Mouse (Mus musculus) layer of hippocampus, postnatal 10 days (tissue): ENCODE results near the gene Pate4. TPM values are rescaled to one million over a fixed set of nuclear protein-coding genes. Genes with fewer than 3 reads are reported as not detected.
"Not testable (repeated sequence)": the region's sequence is repeated elsewhere in the genome, so short reads cannot be mapped to it uniquely, and the experiment has no call there.

Experiments
- DNase-seq, 2 experiments: peaks; one replicate each; pipeline ENCODE4 v3.0.0; 2021; ENCODE audit warnings: low spot score in 2 of 2
- long read RNA-seq: library from polyadenylated mRNA; stranded (forward); transcript quantifications from one replicate; pipeline ENCODE4 v2.0.0, GENCODE M21; 2023
- total RNA-seq, 2 experiments: library from RNA; stranded (reverse); gene quantifications; 2 replicates each; pipeline ENCODE4 v1.2.3; 2021

Gene Pate4
- total RNA-seq, result not detected
- long read RNA-seq, result 0 reads

DNA sequence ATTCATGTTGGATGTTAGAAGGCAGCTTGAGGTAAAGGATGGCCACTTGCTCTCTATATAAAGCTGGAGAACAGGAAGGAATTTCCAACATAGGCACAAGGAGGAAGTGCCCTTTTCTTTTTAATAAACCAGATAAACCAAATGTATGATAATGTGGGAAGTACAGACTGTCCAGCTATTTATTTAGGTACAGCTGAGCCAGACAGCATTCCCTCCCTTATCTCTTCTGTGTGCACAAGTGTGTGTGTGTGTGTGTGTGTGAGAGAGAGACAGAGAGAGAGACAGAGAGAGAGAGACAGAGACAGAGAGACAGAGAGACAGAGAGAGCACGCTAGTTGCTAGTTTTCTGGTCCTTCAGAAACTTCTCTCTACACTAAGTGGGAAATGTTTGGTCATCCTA is at the start of gene Pate4:
Pate4 (minus strand) TSS at position 101 of the 400 bp plus-strand sequence.
- no peak for DNase-seq

- no peak for DNase-seq
These were observed 36.4 kb upstream of the Pate4 start, which contains the start of gene Pate3 for GRCm38 (mm10) chr9:35648102-35648501. Gene Pate3, minus strand, starts transcription at chr9:35648202.

GRCm38 (mm10) chr9:35632981-35633380 is 21.2 kb upstream of the Pate4 start:
- DNase-seq, result no peak

- not testable (repeated sequence) for DNase-seq
These were observed 5.0 kb upstream of the Pate4 start for GRCm38 (mm10) chr9:35616784-35617183.

- DNase-seq, result no peak
These were observed 2.3 kb upstream of the Pate4 start for GRCm38 (mm10) chr9:35614005-35614404.

- DNase-seq, result no peak
These were observed 3.9 kb downstream of the Pate4 start for GRCm38 (mm10) chr9:35607647-35608405.

DNA sequence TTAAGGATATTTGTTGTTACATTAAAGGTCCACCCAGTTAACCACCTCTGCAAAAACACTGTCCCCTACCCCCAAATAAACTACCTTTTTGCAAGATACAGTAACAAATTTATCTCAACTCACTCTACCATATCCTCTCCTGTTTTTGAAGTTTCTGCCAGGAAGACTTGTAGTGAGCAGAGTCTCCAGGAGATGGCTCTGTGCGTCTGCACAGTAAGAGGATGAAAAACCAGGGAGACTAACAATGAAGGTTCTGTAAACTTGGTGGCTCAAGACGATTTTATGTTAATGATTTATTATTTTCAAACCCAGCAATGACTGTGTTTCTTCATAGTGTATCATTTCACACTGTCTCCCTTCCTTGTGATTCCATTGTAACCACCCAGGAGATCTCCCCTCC is 18.8 kb downstream of the Pate4 start:
- peak; percentile 36 to 57 for DNase-seq

- DNase-seq, result no peak
These were observed 24.1 kb downstream of the Pate4 start for GRCm38 (mm10) chr9:35587674-35588073.

DNA sequence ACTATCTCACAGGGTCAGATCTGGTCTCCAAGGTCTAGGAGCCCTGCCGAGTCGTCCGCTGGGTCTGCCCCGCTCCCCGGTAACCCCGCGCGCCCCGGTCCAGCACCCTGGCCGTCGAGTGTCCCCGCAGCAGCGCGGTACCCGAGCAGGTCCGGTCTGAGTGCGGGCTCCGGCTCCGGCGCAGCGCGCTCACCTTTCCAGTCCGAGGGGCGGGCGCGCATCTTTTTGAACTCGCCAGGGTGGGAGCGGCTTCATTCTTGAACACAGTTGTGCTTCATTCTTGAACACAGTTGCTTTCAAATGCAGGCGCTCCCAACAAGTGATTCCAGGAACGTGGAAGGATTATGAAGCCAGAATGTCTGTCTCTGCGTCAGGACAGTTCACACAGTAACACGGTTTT is 37.3 kb downstream of the Pate4 start:
- no peak for DNase-seq

DNA sequence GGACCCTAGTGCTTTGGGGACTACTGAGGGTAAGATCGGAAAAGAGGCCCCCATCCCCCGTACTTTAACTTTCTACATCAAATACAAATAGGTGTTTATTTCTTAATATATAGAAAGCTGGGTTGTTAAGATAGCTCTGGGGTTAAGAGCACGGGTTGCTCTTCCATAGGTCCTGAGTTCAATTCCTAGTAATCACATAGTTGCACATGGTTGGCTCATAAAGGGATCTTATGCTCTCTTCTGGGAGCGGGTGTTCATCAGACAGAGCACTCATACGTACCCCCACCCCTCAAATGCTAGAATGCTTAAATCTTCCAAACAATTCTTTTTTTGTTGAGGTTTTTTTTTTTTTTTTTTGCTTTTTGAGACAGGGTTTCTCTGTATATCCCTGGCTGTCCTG is 41.1 kb downstream of the Pate4 start:
- DNase-seq, result no peak

DNA sequence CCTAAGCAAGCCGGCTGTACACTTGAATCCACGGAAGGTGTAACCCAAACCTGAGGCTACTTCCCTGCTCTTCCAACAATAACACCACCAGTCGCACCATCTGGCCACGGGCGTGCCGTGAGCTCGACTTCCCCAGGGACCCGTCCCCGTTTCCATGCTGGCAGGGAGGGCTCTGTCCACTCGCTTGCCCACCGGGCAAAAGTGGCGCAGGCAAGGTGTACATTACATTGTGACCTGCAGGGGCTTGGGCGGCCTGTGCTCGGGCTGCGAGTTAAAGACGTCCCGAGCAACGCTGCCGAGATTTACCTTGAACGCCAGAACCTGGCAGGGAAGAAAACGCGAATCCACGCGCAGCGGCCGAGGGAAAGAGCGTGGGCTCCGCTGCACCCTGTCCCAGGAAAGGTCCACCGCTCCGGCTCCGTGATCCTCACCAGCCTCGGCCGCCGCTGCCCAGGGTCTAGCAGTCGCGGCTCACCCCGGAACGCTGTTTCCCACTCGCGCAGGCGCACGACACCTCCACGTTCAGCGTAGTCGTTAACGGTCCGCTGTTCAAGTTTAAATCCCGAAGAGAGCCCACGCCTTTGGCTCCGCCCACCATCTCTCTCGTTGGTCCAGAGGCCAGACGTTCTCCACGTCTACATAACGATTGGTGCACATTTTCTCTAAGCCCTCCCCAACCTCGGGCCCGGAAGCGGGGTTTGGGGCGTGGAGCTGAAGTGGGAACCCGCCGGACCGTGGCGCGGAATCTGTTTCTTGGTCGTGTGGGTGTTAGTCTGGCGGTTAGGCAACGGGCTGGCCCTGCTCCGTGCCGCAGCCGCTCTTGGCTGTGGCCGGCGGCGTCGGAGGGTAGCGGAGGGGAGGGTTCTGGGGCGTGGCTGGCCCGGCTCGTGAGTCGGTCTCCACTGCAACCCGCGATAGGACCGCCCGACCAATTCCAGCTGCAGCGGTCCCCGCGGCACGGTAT is 41.9 kb downstream of the Pate4 start, which contains the start of the genes Pate2 and Hyls1:
Pate2 (plus strand) TSS at position 714 of the 964 bp plus-strand sequence.
Hyls1 (minus strand) TSS at position 828 of the 964 bp plus-strand sequence.
- DNase-seq, result peak; percentile 85 to 90

GRCm38 (mm10) chr9:35567995-35568394 is 43.7 kb downstream of the Pate4 start:
- no peak for DNase-seq

- peak in 1 of 2 experiments; percentile 7 for DNase-seq
These were observed 47.1 kb downstream of the Pate4 start for GRCm38 (mm10) chr9:35564536-35565240.

DNA sequence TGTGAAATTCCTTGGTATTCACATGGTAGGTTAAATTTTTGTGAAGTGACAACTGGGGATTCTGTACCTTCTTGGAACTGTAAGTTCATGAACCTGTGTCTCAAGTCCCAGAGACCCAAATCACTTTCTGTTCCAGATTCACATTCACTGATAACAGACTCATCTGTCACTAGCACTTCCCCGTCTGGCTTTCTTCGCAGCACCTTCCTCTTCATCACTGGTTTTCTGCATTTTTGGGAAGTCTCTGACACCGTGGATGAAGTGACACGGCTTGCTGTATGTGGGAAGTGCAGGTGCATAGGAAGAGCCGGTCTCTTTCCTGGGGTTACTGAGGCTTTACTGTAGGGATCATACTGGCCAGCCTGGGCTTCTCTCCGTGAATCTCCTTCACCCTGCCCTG is 50.2 kb downstream of the Pate4 start:
- peak in 1 of 2 experiments; percentile 8 for DNase-seq

GRCm38 (mm10) chr9:35561076-35561475 is 50.7 kb downstream of the Pate4 start:
- DNase-seq, result peak in 1 of 2 experiments; percentile 8

DNA sequence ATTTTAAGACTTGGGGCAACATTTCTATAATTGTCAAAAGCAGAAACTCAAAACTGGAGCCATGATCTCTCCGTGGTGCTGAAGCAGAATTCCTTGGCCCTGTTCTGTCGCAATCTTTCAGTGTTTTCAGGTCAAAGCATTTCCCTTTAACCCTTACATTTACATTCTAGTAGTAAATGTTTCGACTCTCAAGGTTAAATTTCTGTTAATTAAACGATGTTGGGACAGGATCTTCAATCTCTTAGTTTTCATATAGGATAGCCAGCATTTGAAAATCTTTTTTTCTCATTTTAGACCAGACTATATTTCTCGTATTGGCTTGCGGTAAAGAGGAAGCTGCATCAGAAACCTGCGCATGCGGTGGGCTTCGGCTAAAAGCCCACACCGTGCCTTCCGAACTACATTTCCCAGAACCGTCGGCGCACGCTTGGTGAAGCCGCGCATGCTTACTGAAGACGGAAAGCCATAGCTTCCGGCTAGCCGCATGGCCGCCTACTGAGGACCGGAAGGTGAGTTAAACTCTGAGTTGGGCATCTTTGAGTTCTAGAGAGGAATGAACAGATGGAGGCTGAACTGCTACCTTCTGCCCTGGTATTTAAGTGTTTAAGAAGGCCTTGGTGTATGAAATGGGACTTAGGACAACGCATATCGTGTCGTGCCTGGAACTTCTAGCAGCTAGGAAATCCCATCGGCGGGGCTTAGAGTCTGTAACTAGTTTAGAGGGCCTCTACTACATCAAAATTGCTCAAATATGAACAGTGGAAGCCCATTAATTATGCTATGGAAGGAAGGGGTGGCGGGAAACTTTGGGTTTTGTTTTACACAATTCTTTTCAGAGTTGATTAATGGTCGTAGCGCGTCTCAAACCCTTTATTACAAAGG is 52.5 kb downstream of the Pate4 start:
- DNase-seq, result peak; percentile 80 to 86

DNA sequence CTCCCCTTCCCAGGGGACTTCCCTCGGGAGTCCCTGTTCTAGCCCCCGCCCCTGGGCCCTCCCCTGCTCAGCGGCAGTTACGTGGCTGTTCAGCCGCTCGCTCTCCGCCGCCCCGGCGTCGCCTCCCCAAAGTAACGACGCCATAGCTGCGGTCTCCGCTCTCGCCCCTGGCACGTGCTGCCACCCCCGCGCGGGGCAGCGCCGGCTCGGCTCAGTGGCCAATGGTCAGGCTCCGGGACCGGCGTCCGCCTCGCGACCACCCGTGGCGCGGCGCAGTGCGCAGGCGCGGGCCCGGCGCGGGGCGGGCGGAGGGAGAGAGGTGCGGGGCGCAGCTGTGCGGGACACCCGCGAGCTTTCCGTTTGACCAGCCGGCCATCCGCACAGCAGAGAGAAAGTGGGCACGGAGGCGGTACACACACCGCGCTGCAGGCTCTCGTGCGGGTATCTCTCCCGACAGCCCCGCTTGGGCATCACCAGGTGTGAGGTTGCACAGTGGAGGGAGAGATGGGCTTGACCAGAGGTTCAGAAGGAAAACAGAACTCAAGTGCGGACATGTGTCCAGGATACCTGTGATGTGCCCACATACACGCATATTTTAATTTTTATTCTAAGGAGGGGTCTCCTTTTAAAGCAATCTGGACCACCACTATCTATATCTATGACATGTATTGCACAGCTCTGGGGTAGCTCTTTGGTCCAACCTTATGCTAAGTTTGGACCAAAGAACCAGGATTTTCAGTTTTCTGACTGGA is 53.3 kb downstream of the Pate4 start, which contains the start of the genes Ddx25 and Pus3:
Ddx25 (minus strand) TSS at position 272 of the 752 bp plus-strand sequence.
Pus3 (plus strand) TSS at position 339 of the 752 bp plus-strand sequence.
- peak; percentile 72 to 86 for DNase-seq
